ENCODE assay signal across 8 mouse cellular contexts in genomic region chr1:38769920-38770319, GRCm38 (mm10).
A peak's percentile ranks its signal among the peaks of the same experiment; 100 is the strongest.
DNase-seq lines count a peak whose midpoint lies in the region; ATAC-seq and TF ChIP-seq lines count a peak whose summit lies in the region.

No protein-coding gene starts in this region.

- no peaks in the 10 kb centered on the region for H3K36me3 ChIP-seq in thymus, adult 2 months (ENCODE audit: control insufficient read depth, insufficient read depth, low read length)
- H3K36me3 ChIP-seq in lung, postnatal 0 days (ENCODE audit: insufficient read depth, low read length): no peaks in the 10 kb centered on the region

- WGBS in thymus, adult 2 months: 12% methylated on average over 6 of the region's 6 CpGs
- 29% methylated on average over 6 of the region's 6 CpGs for WGBS in lung, postnatal 0 days

- no peak for TF ChIP-seq EP300 in lung, postnatal 0 days (IDR thresholded peaks at IDR 0.05)

- peak; percentile 54 for DNase-seq in cerebellum, adult 11 months
- DNase-seq in thymus, adult 2 months: peak; percentile 68
- no peak for DNase-seq in thymus, adult 18-20 months
- peak; percentile 68 for DNase-seq in embryo, embryonic 9.5 days (ENCODE audit: extremely low spot score)
- DNase-seq in layer of hippocampus, adult 18-20 months (ENCODE audit: low spot score in 2 of 2): peak; percentile 49 to 83
- DNase-seq in lung, postnatal 0 days (ENCODE audit: low spot score): peak; percentile 42
- peak; percentile 36 to 43 for DNase-seq in spleen, postnatal 36 days (ENCODE audit: low spot score in 2 of 2)

- no peak for ATAC-seq in cerebellum, adult (ENCODE audit: insufficient number of reproducible peaks, low FRiP score, low TSS enrichment)
- no peak for ATAC-seq in lung, postnatal 0 days

- H3K4me1 ChIP-seq in thymus, adult 2 months (replicated peaks; ENCODE audit: control insufficient read depth, insufficient read depth, low read length): no peaks in the 10 kb centered on the region
- no peaks in the 10 kb centered on the region for H3K4me1 ChIP-seq in lung, postnatal 0 days (ENCODE audit: insufficient read depth, low read depth, low read length)

- peak; percentile 67; the same call in 1 of the 2 replicates for TF ChIP-seq CTCF in thymus, adult 2 months (IDR thresholded peaks at IDR 0.05; ENCODE audit: borderline replicate concordance, control insufficient read depth, extremely low read depth, insufficient read depth, low read length, poor library complexity)
- peak; percentile 69 for TF ChIP-seq CTCF in lung, postnatal 0 days (IDR thresholded peaks at IDR 0.05)

- no peak overlapping the region for H3K4me3 ChIP-seq in thymus, adult 2 months (ENCODE audit: control insufficient read depth, insufficient read depth, low read length)
- H3K4me3 ChIP-seq in lung, postnatal 0 days (ENCODE audit: low read depth, low read length): no peak overlapping the region

- no peak overlapping the region for H3K27ac ChIP-seq in thymus, adult 2 months (ENCODE audit: control insufficient read depth, insufficient read depth, low read length)
- H3K27ac ChIP-seq in lung, postnatal 0 days (ENCODE audit: low read length): no peak overlapping the region

- no peak overlapping the region for H3K9ac ChIP-seq in lung, postnatal 0 days (replicated peaks; ENCODE audit: low read depth)

- no peak overlapping the region for H3K4me2 ChIP-seq in lung, postnatal 0 days (replicated peaks; ENCODE audit: low read depth, low read length)

- no peaks in the 10 kb centered on the region for H3K9me3 ChIP-seq in lung, postnatal 0 days (ENCODE audit: low read length)

- H3K27me3 ChIP-seq in thymus, adult 2 months (ENCODE audit: control insufficient read depth, insufficient read depth, low read length): no peaks in the 10 kb centered on the region
- no peaks in the 10 kb centered on the region for H3K27me3 ChIP-seq in lung, postnatal 0 days (replicated peaks; ENCODE audit: insufficient read depth, low read length)

- no peak for TF ChIP-seq POLR2A in thymus, adult 2 months (IDR thresholded peaks at IDR 0.05; ENCODE audit: control insufficient read depth, extremely low read depth, insufficient read depth, low read length, poor library complexity)

Comparison
In these comparisons a context has a peak if more than half of its experiments do, and no peak if none do; other contexts are left out.
1. DNase-seq: peak in cerebellum, adult 11 months (single experiment), thymus, adult 2 months (single experiment), embryo, embryonic 9.5 days (single experiment), layer of hippocampus, adult 18-20 months (2 of 2), lung, postnatal 0 days (single experiment) and spleen, postnatal 36 days (2 of 2); none in thymus, adult 18-20 months (0 of 2).